8 mouse cellular contexts compared by ENCODE assay signal in genomic region chr17:34627093-34627942, GRCm38 (mm10). TPM values are rescaled to one million over a fixed set of nuclear protein-coding genes. Genes with fewer than 3 reads are reported as not detected.
DNase-seq lines count a peak whose midpoint lies in the region; ATAC-seq lines count a peak whose summit lies in the region.

No protein-coding gene starts in this region.

- DNase-seq in adrenal gland, adult 18-20 months (ENCODE audit: low spot score in 2 of 2), result peak; percentile 76 to 79
- DNase-seq in embryo, embryonic 11 days, result peak; percentile 93
- peak; percentile 91 for DNase-seq in gastrocnemius, postnatal 14 days
- DNase-seq in induced T-regulatory cell, adult 2 months (ENCODE audit: low read depth), result peak; percentile 86
- DNase-seq in left cerebral cortex, postnatal 14 days (ENCODE audit: low spot score in 2 of 2), result peak; percentile 86 to 94
- DNase-seq in right cerebral cortex, postnatal 10 days (ENCODE audit: low spot score in 2 of 2), result peak; percentile 94
- peak; percentile 66 for DNase-seq in urinary bladder, postnatal 25 days (ENCODE audit: low spot score)

- intact Hi-C loops in gastrocnemius, postnatal 14 days (cut with DNase I; ENCODE audit: low total_unique reads), result no loop called here
- intact Hi-C loops in left cerebral cortex, postnatal 14 days (cut with DNase I), result loop anchor here (10.0 kb wide), 1 partner anchor 183 kb away; no protein-coding TSS in a partner anchor

- peak; percentile 72 for ATAC-seq in megakaryocyte progenitor cell, adult 5-6 weeks (replicated peaks; ENCODE audit: poor library complexity)

RNA-seq across cellular contexts. Expression of gene Ppt2, which starts 1.0 kb away (rescaled TPM):
- total RNA-seq in adrenal gland, adult 18-20 months (2021), result 10 to 100 TPM; 56.9 to 71.5 TPM
- 10 to 100 TPM; 35.7 to 38.9 TPM for total RNA-seq in gastrocnemius, postnatal 14 days (2021)
- 10 to 100 TPM; 39.3 to 45.7 TPM for total RNA-seq in left cerebral cortex, postnatal 14 days (2021)
- total RNA-seq in megakaryocyte progenitor cell, adult 5-6 weeks (2015), result 26.5 and 33.5 TPM in 2 replicates
- 15.3 and 19.7 TPM in 2 replicates for total RNA-seq in megakaryocyte progenitor cell, adult 5-6 weeks (2017)

RNA-seq across cellular contexts. Expression of gene Prrt1, which starts 2.0 kb away (rescaled TPM):
- 10 to 100 TPM; 10.4 to 17.9 TPM for total RNA-seq in adrenal gland, adult 18-20 months (2021)
- under 1 TPM; 0.27 to 0.47 TPM for total RNA-seq in gastrocnemius, postnatal 14 days (2021)
- total RNA-seq in left cerebral cortex, postnatal 14 days (2021), result 100 to 1,000 TPM; 195 to 228 TPM
- total RNA-seq in megakaryocyte progenitor cell, adult 5-6 weeks (2015), result 0.17 and 0.34 TPM in 2 replicates
- not detected in 2 replicates for total RNA-seq in megakaryocyte progenitor cell, adult 5-6 weeks (2017)

RNA-seq across cellular contexts. Expression of gene Egfl8, which starts 11.5 kb away (rescaled TPM):
- total RNA-seq in adrenal gland, adult 18-20 months (2021), result 1 to 10 TPM; 1.9 to 3.9 TPM
- 10 to 100 TPM in 1 of 2 experiments, 1 to 10 TPM in 1; 5.4 to 11.1 TPM for total RNA-seq in gastrocnemius, postnatal 14 days (2021)
- total RNA-seq in left cerebral cortex, postnatal 14 days (2021), result 1 to 10 TPM; 3.5 to 4.1 TPM
- 0.47 and 1.1 TPM in 2 replicates for total RNA-seq in megakaryocyte progenitor cell, adult 5-6 weeks (2015)
- 0.92 and 2.2 TPM in 2 replicates for total RNA-seq in megakaryocyte progenitor cell, adult 5-6 weeks (2017)

RNA-seq across cellular contexts. Expression of gene Fkbpl, which starts 17.2 kb away (rescaled TPM):
- total RNA-seq in adrenal gland, adult 18-20 months (2021), result 10 to 100 TPM; 12.8 to 17.5 TPM
- total RNA-seq in gastrocnemius, postnatal 14 days (2021), result 1 to 10 TPM; 4.6 to 6.4 TPM
- total RNA-seq in left cerebral cortex, postnatal 14 days (2021), result 10 to 100 TPM; 16.1 to 16.7 TPM
- 3.8 and 4.1 TPM in 2 replicates for total RNA-seq in megakaryocyte progenitor cell, adult 5-6 weeks (2015)
- 17.7 and 40.0 TPM in 2 replicates for total RNA-seq in megakaryocyte progenitor cell, adult 5-6 weeks (2017)

RNA-seq across cellular contexts. Expression of gene Atf6b, which starts 19.6 kb away (rescaled TPM):
- 10 to 100 TPM; 46.5 to 48.6 TPM for total RNA-seq in adrenal gland, adult 18-20 months (2021)
- total RNA-seq in gastrocnemius, postnatal 14 days (2021), result 10 to 100 TPM in 1 of 2 experiments, 1 to 10 TPM in 1; 8.9 to 11.0 TPM
- total RNA-seq in left cerebral cortex, postnatal 14 days (2021), result 10 to 100 TPM; 76.4 to 80.3 TPM
- 25.5 and 27.8 TPM in 2 replicates for total RNA-seq in megakaryocyte progenitor cell, adult 5-6 weeks (2015)
- total RNA-seq in megakaryocyte progenitor cell, adult 5-6 weeks (2017), result 24.3 and 30.2 TPM in 2 replicates

Comparison
In these comparisons a context has a peak if more than half of its experiments do, and no peak if none do; other contexts are left out.
1. Peak in every context shown above with its lines: DNase-seq and ATAC-seq.
2. RNA of gene Prrt1, which starts 2.0 kb away (total RNA-seq): 195 to 228 TPM in left cerebral cortex, postnatal 14 days; 10.4 to 17.9 TPM in adrenal gland, adult 18-20 months, 0.27 to 0.47 TPM in gastrocnemius, postnatal 14 days and 0.17 to 0.34 TPM in megakaryocyte progenitor cell, adult 5-6 weeks; every median in the first group is over 10 times any median in the second.